Mouse (Mus musculus) urinary bladder, adult 2 months (tissue): ENCODE results near the gene Zfr. TPM values are rescaled to one million over a fixed set of nuclear protein-coding genes. Genes with fewer than 3 reads are reported as not detected.
"Not testable (repeated sequence)": the region's sequence is repeated elsewhere in the genome, so short reads cannot be mapped to it uniquely, and the experiment has no call there.

Experiments
- DNase-seq: peaks from one replicate; pipeline ENCODE4 v3.0.0; 2022; ENCODE audit warnings: low spot score
- polyA plus RNA-seq: library from polyadenylated mRNA; depleted of rRNA; stranded (reverse); fragments of >200 nt; gene quantifications from 2 replicates; pipeline ENCODE4 v1.2.3, GENCODE M21; 2012; rRNA removed

The Zfr gene
- polyA plus RNA-seq, 1 experiment: 50.2 TPM

- no peak for DNase-seq
Observed at GRCm38 (mm10) chr15:12216119-12216518, 98.5 kb downstream of the Zfr start.

GRCm38 (mm10) chr15:12216798-12217197 lies 99.2 kb downstream of the Zfr start:
- DNase-seq: no peak

- not testable (repeated sequence) for DNase-seq
Observed at GRCm38 (mm10) chr15:12217332-12217731, 99.7 kb downstream of the Zfr start.

DNA sequence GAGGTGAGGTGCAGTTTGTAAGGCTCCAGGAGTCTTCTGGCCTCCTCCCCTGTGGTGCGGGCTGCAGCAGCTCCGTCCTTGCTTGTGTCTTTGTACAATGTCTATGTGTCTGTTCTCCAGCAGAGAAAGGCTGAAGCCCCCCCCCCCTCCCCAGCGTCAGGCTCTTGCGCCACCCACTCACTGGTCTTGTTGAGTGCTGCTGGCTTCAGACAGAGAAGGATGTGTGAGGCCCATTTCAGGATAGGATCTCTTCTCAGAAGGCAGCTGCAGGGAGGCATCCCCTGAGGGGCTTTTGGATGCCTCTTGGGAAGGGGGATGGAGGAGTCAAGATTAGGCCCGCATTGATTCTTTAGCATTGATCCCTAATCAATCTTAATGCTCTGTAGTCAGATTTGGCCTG lies 100.2 kb downstream of the Zfr start:
- no peak for DNase-seq

DNA sequence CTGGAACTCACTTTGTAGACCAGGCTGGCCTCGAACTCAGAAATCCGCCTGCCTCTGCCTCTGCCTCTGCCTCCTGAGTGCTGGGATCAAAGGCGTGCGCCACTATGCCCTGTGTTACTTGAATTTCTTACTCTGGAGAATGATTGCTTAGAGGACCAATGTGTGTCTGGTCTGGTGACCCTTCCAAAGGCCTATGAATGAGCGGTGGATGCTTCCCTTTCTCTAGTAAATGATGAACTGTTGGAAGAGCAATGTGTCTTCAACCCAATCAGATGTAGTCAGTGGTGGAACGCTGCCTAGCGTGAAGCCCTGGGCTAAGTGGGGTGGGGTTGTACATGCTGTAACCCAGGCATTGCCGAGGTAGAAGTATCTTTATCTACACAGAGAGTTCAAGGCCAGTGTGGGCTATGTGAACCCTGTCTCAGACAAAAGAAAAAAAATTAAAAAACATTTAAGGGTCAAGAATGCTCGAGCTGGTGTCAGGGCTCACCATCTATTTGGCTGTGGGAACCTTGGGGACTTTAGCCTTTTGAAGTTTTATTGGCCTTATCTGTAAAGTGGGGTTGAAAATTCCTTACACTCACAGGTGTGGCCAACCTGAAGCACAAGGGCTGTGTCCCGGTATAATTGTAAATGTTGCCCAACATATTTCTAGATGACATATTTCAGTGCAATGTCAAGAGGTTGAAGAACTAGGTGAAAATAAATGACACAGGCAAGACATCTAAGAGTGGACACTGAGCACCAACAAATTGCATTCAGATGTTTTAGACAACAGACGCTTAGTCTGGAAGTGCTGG lies 101.2 kb downstream of the Zfr start:
- DNase-seq: no peak

DNA sequence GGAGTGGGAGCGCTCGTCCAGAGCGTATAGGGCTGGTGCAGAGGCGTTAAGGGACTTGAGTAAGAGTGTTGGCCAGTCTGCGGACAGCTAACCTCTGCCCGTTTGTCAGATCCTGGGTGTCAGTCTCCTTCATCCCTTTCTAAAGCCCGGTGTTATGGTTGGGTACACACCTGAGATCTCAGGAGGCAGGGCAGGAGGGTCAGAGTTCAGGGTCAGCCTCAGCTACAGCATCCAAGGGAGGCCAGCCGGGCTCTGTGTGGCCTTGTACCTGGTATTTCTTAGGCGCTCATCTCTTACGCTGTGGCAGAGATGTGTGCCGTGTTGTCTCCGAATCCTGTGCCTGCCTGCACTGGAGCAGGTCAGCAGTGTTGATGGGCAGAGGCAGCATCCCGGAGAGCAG lies 103.5 kb downstream of the Zfr start:
- no peak for DNase-seq

DNA sequence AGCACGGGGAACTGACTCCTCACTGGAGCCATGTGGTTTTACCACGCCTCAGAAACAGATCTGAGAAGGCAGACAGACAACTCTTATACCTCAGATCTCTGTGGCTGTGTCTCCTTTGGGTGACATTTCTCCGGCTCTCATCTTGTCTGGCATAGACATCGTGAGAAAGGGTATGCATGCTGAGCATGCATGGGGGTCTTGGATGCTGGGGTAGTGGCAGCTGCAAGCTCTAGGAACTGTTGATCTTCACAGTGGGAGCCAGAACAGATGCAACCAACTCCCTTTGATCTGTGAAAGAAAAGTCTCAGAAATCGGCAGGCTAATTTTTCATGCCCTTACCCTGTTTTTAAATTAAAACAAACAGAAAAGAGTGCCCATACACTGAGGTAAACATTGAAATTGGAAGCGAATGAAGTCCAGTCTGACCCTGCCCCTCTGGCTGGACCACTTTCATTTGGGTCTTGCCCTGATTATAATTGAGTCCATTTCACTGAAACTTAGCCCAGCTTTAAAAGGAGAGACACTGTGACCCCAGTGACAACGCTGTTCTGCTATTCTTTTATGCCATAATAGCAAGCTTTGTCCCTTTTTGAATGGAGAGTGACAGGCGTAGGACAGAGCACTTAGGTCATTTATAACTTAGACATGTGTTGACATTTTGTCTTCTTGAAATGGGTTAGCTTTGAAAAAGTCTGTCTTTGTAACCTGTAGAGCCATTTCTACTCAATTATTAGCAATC lies 105.1 kb downstream of the Zfr start:
- DNase-seq: no peak

GRCm38 (mm10) chr15:12223393-12223792 lies 105.8 kb downstream of the Zfr start:
- no peak for DNase-seq

- DNase-seq: no peak
Observed at GRCm38 (mm10) chr15:12224239-12224638, 106.6 kb downstream of the Zfr start.

DNA sequence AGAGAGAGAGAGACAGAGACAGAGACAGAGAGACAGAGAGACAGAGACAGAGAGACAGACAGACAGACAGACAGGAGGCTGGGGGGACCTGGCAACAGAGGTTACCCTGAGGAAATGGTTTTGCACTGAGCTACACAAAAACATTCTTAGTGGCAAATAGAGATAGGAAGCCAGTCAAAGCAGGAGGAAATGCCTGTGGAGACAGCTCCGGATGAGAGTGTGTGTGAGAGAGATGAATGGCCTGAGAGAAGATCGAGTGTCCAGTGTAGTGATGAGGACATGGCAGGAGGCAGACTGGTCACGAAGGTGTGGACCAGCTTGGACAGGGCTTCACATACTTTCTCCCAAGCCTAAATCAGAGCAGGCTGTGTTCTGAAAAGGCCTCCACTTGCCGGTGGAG lies 107.4 kb downstream of the Zfr start:
- DNase-seq: no peak

DNA sequence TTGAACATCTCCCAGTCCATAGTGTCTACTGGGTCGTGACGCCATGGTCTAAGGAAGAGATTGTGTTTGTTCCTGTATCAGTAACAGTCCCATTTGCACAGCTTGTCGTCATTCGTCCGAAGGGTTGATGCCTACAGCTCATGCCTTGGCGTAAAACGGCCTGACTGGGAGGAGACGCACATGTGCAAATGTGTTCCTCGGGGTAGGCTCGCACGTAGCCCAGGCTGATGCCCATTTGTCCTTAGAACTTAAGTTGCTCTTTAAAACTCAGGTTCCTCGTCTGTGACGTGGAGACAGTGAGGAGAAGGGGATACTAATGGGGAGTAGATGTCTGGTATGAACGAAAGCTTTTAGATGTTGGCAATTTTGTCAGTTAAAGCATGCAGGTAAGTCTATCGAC lies 109.3 kb downstream of the Zfr start:
- DNase-seq: no peak

DNA sequence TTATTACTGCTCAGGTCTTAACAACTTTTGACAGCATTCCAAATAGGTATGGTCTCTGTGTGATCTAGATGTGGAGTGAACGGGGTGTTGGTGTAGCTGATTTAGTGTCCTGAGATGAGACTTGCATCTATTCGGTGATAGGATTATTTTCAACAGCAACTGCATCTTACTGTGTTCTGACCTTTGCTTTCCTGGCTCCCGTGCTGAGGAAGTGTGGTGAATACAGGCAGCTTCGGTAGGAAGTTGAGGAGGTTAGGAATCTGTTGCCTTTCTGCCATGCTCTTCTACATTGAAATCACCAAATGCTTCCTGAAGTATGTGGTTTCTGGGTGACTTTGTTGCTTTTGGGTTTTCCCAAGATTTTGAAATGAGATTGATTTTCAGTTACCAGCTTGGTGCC lies 109.7 kb downstream of the Zfr start:
- DNase-seq: no peak

DNA sequence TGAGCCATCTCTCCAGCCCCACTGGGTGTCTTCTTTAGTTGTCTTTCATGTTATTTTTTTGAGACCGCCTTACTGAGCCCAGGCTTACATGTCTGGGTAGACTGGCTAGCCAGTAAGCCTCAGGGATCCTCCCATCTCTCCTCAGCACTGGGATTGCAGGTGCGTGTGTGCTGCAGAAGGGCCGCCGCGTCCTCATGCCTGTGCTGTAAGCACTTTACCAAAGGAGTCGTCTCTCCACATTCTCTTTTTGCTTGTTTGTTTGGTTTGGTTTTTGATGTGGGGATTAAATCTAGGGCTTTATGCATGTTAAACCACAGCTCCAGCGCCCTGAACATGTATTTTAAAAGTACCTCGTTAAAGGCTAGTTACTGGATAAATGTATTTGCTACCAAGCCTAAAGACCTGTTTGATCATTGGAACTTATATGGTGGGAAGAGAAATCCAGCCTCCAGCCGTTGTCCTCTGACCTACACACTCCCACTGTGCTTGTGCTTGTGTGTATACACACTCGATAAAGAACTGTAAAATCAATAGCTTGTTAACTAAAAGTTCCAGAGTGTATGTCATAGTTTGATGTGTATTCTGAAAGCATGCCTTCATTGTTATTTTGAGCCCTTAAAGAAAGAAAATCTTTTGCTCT lies 112.1 kb downstream of the Zfr start:
- no peak for DNase-seq

DNA sequence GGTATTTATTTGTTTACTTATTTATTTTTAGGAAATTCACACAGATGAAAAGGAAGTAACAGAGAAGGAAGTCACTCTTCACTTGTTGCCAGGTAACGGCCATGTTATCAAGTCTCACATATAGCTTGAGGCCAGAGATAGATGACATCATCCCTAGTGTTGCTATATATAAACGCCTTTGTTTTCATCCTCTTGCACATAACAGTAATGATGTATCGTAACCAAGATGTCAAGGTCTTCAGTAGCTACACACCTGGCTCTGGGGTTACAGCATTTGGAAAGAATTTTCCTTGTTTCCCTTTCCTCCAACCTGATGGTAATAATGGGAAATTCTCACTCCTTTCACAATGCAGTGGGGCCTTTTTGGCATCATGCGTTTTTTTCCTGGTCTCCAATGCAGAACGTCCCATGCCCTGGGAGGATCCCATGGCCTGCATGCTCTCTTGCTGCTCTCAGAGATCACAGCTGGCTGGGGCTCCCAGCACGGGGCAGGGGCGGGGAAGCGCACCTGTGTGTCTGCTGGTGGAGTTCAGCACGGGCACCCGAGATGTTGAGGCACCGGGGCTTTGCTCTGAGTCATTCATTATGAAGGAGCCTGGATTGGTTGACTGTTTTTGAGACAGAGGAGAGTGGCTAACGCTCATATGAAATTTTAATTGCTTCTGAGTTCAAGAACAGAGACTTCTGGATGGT lies 112.8 kb downstream of the Zfr start:
- no peak for DNase-seq

GRCm38 (mm10) chr15:12231462-12231861 lies 113.8 kb downstream of the Zfr start:
- no peak for DNase-seq

DNA sequence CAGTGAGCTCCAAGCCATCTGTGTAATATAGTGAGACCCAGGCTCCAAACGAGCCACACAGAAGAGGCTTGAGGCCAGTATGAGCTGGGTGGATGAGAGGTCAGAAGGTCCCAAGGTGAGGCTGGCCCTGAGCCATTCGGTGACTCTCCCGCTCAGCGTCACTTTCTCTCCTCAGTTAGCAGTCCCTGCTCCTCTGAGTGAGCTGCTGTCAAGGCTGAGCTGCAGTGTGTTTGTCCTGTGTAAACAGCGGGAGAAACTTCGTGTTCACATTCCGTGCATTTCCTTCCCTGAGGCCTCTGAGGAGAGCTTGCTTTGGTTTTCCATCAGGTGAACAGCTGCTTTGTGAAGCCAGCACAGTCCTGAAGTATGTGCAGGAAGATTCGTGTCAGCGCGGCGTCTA lies 114.8 kb downstream of the Zfr start:
- no peak for DNase-seq

DNA sequence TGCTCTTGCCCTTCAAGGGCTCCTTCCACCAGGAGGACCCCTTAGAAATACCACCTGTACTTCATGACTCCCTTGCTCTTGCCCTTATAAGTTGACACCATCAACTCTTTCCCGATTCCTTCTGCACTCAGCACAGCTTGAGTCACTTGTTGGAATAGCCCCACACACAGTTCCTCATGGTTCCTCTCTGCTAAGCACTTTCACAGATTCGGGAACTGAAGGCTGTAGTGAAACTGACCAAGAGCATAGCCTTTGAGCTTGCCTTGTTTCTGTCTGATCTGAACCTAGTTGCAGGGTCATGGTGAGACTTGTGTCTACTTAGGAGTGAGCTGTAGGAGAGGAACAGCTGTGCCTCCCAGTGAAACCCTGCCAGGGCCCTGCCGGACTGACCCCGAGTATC lies 115.4 kb downstream of the Zfr start:
- DNase-seq: no peak

Other genes with a start within 250 kb of the Zfr start
- gene Npr3, start 210.5 kb upstream of the Zfr start, polyA plus RNA-seq: 3.2 and 3.7 TPM in 2 replicates
- gene Sub1, start 120.8 kb upstream of the Zfr start, polyA plus RNA-seq: 129 and 172 TPM in 2 replicates
- 13.7 and 14.0 TPM in 2 replicates for gene Mtmr12, start 87.2 kb downstream of the Zfr start, polyA plus RNA-seq
- gene Golph3, start 203.6 kb downstream of the Zfr start, polyA plus RNA-seq: 118 and 141 TPM in 2 replicates
- 0.19 TPM in 1 of 2 replicates, not detected in the other for gene 1810049J17Rik, start 204.1 kb downstream of the Zfr start, polyA plus RNA-seq